Mouse (Mus musculus) ES-E14 (cell line): Measurements from ENCODE around the gene Zc2hc1b.

Source experiments
- CHD2 ChIP-seq: IDR thresholded peaks from 2 replicates; pipeline ENCODE4 v1.6.1; 2014; ENCODE audit warnings: mild to moderate bottlenecking, low read depth, low read length, inconsistent platforms
- HCFC1 ChIP-seq: IDR thresholded peaks from 2 replicates; pipeline ENCODE4 v1.6.1; 2012; ENCODE audit warnings: low read length, inconsistent platforms, borderline replicate concordance; ENCODE audit not compliant: insufficient read depth
- MAFK ChIP-seq: IDR thresholded peaks from 2 replicates; pipeline ENCODE4 v1.6.1; 2014; ENCODE audit warnings: mild to moderate bottlenecking, low read depth, low read length, inconsistent platforms; ENCODE audit not compliant: insufficient read depth
- ZC3H11A ChIP-seq: IDR thresholded peaks from 2 replicates; pipeline ENCODE4 v1.6.1; 2012; ENCODE audit warnings: low read depth, mild to moderate bottlenecking, inconsistent platforms, low read length, borderline replicate concordance
- ZNF384 ChIP-seq: IDR thresholded peaks from 2 replicates; pipeline ENCODE4 v1.6.1; 2012; ENCODE audit warnings: low read depth, low read length, inconsistent platforms

- TF ChIP-seq ZNF384 = no peak
- no peak for TF ChIP-seq MAFK
- no peak for TF ChIP-seq ZC3H11A
- TF ChIP-seq CHD2 = no peak
- no peak for TF ChIP-seq HCFC1
Measured at GRCm38 (mm10) chr10:13127946-13128345, 49.9 kb downstream of the Zc2hc1b start.
